Mouse (Mus musculus): ENCODE results near the gene Obscn.

- no peak for TF ChIP-seq POLR2A (IDR thresholded peaks at IDR 0.05; ENCODE audit: borderline replicate concordance, insufficient read depth, low read length)
- no peak for TF ChIP-seq CTCF (IDR thresholded peaks at IDR 0.05; ENCODE audit: borderline replicate concordance, insufficient read depth, low read depth, low read length)
Measured at GRCm38 (mm10) chr11:58963543-58963942, 172.7 kb downstream of the Obscn start.
